Mouse (Mus musculus) midbrain, embryonic 16.5 days (tissue): ENCODE results near the gene E130308A19Rik. TPM values are rescaled to one million over a fixed set of nuclear protein-coding genes. Genes with fewer than 3 reads are reported as not detected.

Experiments used
- ATAC-seq: fragments of 200-750 bp; cut with Nextera tagmentation; 2 replicates; pipeline ENCODE4 v1.8.0; 2017; ENCODE audit warnings: moderate TSS enrichment
- H3K27ac ChIP-seq: fragments of 300-500 bp; sonication (generic); 2 replicates; pipeline ENCODE4 v1.5.1; 2014; ENCODE audit warnings: mild to moderate bottlenecking, low read length, mixed read lengths
- H3K27me3 ChIP-seq: fragments of 300-500 bp; sonication (generic); 2 replicates; pipeline ENCODE4 v1.6.1; 2014; ENCODE audit warnings: low read depth, low read length, mixed read lengths; ENCODE audit not compliant: control insufficient read depth, insufficient read depth
- H3K36me3 ChIP-seq: fragments of 300-500 bp; sonication (generic); 2 replicates; pipeline ENCODE4 v1.6.1; 2014; ENCODE audit warnings: mild to moderate bottlenecking, low read length, moderate library complexity, mixed read lengths; ENCODE audit not compliant: control insufficient read depth, insufficient read depth
- H3K4me1 ChIP-seq: fragments of 300-500 bp; sonication (generic); 2 replicates; pipeline ENCODE4 v1.6.1; 2014; ENCODE audit warnings: mild to moderate bottlenecking, low read length, mixed read lengths; ENCODE audit not compliant: control insufficient read depth, insufficient read depth
- H3K4me2 ChIP-seq: fragments of 300-500 bp; sonication (generic); 2 replicates; pipeline ENCODE4 v1.6.1; 2014; ENCODE audit warnings: mild to moderate bottlenecking, low read length, mixed read lengths
- H3K4me3 ChIP-seq: fragments of 300-500 bp; sonication (generic); 2 replicates; pipeline ENCODE4 v1.5.1; 2014; ENCODE audit warnings: low read depth, mild to moderate bottlenecking, low read length, moderate library complexity, mixed read lengths
- H3K9ac ChIP-seq: fragments of 300-500 bp; sonication (generic); 2 replicates; pipeline ENCODE4 v1.6.1; 2014; ENCODE audit warnings: low read depth, low read length, mixed read lengths
- H3K9me3 ChIP-seq: fragments of 300-500 bp; sonication (generic); replicated peaks from 2 replicates; pipeline ENCODE4 v1.6.1; 2014; ENCODE audit warnings: mild to moderate bottlenecking, low read length, mixed read lengths; ENCODE audit not compliant: control insufficient read depth, poor library complexity, severe bottlenecking
- WGBS: fragments of 180-500 bp; shearing (Covaris S2); extraction: QIAGEN DNeasy Blood & Tissue Kit; methylation state at CpG from one replicate; pipeline ENCODE4 v1.1.7; 2014; 5-methylcytosine and 5-hydroxymethylcytosine counted together
- polyA plus RNA-seq: library from polyadenylated mRNA; unstranded; fragments of >200 nt; fragmentation: Nextera tagmentation; extraction: Ambion mirVana; gene quantifications from 2 replicates; pipeline ENCODE4 v1.2.1, GENCODE M21; 2015

The E130308A19Rik gene
- polyA plus RNA-seq, 1 experiment from 2014 or later = 38.1 TPM

DNA sequence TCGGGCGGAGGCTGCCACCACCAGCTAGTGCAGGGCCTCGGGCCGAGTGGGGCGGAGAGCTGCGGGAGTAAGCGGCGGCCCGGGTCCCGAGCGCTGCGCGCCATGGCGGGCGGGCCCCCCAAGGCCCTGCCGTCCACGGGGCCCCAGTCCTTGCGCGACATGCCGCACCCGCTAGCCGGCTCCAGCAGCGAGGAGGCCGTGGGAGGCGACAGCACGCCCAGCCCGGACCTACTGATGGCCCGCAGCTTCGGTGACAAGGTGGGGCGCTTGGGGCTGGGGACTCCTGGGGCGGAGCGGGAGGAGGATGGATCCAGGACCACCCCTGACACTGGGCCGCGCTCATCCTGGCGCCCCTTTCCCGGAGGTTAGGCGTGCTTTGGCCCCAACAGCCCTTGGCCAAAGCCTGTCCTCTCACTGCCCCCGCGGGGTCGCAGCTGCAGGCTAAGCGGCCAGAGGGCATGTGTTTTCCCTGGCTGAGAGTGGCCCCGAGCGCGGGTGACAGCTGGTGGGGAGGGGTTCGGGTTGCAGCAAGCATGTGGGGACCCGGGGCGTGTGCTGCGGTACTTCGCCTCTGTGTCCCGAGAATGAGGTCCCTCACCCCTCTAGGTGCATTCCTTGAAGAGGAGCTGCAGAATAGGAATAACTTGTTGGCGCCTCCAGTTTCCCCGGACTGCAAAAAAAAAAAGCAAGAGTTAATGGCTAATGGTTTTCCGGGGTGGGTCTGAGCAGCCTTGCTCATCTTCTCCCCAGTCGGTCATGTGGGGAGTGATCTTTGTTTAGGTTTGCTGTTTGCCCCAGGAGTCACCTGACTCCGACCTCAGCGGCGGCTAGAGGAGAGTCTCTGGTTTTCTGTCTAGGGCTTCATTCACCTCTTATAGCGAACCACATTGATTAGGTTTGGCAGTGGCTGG, 180.2 kb downstream of the E130308A19Rik start:
- H3K9me3 ChIP-seq = no peaks in the 10 kb centered on the region
- peak; percentile 70 for ATAC-seq
- peak overlapping the region; percentile 81 for H3K4me3 ChIP-seq
- H3K4me1 ChIP-seq = peaks cover 10% of the 10 kb centered on the region; the same call in 1 of the 2 replicates
- H3K36me3 ChIP-seq = no peaks in the 10 kb centered on the region
- WGBS = under 1% methylated on average over 45 of the region's 58 CpGs
- no peaks in the 10 kb centered on the region for H3K27me3 ChIP-seq
- H3K27ac ChIP-seq = peak overlapping the region; percentile 82
- peak overlapping the region; percentile 81 for H3K9ac ChIP-seq
- peak overlapping the region; percentile 77 for H3K4me2 ChIP-seq

DNA sequence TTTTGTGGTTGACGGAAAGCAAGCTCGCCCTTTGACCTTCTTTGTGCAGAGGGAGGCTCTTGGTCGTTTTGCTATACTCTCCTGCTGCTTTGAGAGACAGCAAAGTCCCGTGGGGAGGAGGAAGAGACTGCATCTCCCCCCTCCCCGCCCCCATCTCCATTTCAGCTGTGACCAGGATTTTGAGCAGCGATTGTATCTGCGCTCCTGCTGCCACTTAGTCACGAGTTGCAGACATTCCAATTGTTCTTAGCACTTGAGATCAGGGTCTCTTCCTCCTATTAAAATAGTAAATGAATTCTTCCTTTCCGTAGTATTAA, 180.8 kb downstream of the E130308A19Rik start:
- Histone ChIP-seq H3K4me2 (peak overlapping the region; percentile 77), H3K4me3 (peak overlapping the region; percentile 81), H3K27ac (peak overlapping the region; percentile 82), H3K36me3 (no peaks in the 10 kb centered on the region), H3K27me3 (no peaks in the 10 kb centered on the region), H3K9ac (peak overlapping the region; percentile 81), H3K9me3 (no peaks in the 10 kb centered on the region), H3K4me1 (peaks cover 10% of the 10 kb centered on the region; the same call in 1 of the 2 replicates)
- 2% methylated on average over 9 of the region's 9 CpGs for WGBS
- ATAC-seq = no peak

DNA sequence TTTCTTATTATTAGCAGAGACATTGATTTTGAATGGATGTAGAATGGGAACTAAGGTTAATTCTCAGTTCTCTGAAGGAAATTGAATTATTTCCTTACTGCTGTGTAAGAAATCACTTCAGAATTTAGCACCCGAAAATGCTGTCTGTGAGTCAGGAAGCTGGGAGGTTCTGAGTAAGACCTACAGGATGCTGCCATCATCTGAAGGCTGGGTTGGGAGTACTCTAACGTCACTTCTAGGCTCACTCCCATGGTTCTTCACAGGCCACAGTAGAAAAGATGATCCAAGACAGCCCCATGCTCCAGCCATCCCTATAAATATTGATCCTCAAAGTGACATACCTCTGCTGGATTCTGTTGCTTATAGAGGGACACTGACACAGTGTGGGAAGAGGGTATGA, 181.5 kb downstream of the E130308A19Rik start:
- 67% methylated on average over 2 of the region's 2 CpGs for WGBS
- Histone ChIP-seq H3K4me1 (peaks cover 10% of the 10 kb centered on the region; the same call in 1 of the 2 replicates), H3K9me3 (no peaks in the 10 kb centered on the region), H3K27ac (no peak overlapping the region), H3K4me2 (peak overlapping the region; percentile 77), H3K4me3 (peak overlapping the region; percentile 81; the same call in 1 of the 2 replicates), H3K36me3 (no peaks in the 10 kb centered on the region), H3K9ac (no peak overlapping the region), H3K27me3 (no peaks in the 10 kb centered on the region)
- ATAC-seq = no peak

DNA sequence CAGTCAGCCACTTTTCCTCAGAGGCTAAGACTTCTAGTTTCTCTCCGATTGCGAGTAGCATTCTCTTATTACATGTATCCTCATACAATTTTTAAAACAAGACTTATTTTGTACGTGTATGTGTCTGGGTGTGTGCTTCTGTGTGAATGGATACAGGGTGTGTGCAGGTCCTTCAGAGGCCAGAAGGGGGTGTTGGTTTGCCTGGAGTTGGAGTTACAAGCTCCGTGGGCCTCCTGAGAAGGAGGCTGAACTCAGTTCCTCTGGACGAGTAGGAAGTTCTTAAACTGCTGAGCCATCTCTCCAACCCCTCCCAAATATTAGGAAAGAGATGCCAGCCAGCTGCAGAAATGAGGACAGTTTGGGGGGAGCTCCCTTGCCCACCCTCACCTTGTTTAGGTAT, 182.4 kb downstream of the E130308A19Rik start:
- Histone ChIP-seq H3K4me1 (peaks cover 10% of the 10 kb centered on the region; the same call in 1 of the 2 replicates), H3K27ac (no peak overlapping the region), H3K9ac (no peak overlapping the region), H3K36me3 (no peaks in the 10 kb centered on the region), H3K9me3 (no peaks in the 10 kb centered on the region), H3K27me3 (no peaks in the 10 kb centered on the region), H3K4me2 (no peak overlapping the region), H3K4me3 (no peak overlapping the region)
- ATAC-seq = no peak
- WGBS = 75% methylated on average over 5 of the region's 5 CpGs

Other genes with a start within 250 kb of the E130308A19Rik start
- gene Susd1, start 187.6 kb upstream of the E130308A19Rik start, polyA plus RNA-seq = 1.4 and 2.2 TPM in 2 replicates
- gene Ptbp3, start 76.8 kb upstream of the E130308A19Rik start, polyA plus RNA-seq = 14.1 and 19.3 TPM in 2 replicates
- gene Hsdl2, start 44.6 kb upstream of the E130308A19Rik start, polyA plus RNA-seq = 31.5 and 34.5 TPM in 2 replicates
- 54.3 and 59.0 TPM in 2 replicates for gene Inip, start 175.4 kb downstream of the E130308A19Rik start, polyA plus RNA-seq
- 17.0 and 17.7 TPM in 2 replicates for gene Snx30, start 179.6 kb downstream of the E130308A19Rik start, polyA plus RNA-seq